Mouse (Mus musculus): ENCODE data around the gene Npff.

Npff gene

DNA sequence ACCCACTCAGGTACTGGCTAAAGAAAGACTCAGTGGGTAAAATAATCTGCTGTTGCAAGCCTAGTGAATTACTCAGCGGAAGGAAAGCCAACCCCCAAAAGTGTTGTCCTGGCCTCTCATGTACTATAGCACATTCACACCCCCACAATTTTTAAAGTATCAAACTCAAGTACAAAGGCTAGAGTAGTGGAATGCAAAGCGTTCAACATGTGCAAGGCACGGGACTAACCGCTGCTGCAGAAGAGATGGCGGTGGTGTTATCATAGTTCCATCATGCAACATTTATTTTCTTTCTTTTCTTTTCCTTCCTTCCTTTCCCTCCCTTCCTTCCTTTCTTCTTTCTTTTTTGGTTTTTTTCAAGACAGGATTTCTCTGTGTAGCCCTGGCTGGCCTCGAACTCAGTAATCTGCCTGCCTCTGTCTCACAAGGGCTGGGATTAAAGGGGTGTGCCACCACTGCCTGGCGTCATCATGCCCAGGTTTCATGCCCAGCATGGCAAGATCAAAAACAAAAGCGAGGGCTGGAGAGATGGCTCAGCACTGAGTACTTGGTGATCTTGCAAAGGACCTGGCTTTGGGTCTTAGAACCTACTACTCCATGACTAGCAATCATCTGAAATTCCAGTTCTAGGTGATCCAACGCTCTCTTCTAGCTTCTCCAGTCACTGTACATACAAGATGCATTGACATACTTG, 18.8 kb downstream of the Npff start:
- no peak for ATAC-seq (ENCODE audit: insufficient number of reproducible peaks, low FRiP score, low TSS enrichment)

DNA sequence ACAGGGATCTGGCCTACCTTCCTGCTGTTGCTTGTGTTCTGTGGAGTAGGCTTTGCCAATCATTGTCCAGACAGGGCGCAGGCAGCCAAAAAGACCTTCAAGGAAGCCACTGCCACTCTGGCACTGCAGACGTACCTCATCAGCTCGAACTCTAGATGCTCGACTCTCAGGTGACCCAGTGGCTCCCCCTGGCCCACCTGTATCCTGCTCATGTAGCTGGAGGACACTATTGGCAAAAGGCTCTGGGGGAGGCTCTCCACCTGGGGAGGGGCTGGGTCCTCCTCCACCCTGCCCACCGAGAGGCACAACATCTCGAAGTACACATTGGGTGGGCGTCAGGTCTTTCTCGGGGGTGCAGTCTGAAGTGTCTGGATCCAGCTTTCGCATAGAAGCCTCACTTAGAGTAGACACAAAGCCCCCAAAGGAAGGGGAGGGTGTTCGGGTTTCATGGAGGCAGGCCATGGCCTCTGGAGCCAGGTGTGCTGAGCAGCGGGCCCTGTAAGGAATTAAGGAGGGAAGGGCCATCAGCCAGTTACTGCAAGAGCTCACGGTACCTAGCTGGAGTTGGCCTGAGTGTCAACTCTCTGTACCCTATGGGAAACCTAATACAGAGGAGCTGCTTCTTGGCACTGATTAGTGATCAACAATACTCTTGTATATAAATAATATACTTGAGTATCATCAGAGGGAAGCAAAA, 19.5 kb downstream of the Npff start:
- ATAC-seq (ENCODE audit: insufficient number of reproducible peaks, low FRiP score, low TSS enrichment), result no peak

- no peak for ATAC-seq (ENCODE audit: insufficient number of reproducible peaks, low FRiP score, low TSS enrichment)
Observed at GRCm38 (mm10) chr15:102503924-102504782, 20.6 kb downstream of the Npff start.

GRCm38 (mm10) chr15:102503447-102503846, 21.3 kb downstream of the Npff start, which contains the start of gene Gm10337:
Gm10337 (plus strand) TSS chr15:102503722.
- no peak for ATAC-seq (ENCODE audit: insufficient number of reproducible peaks, low FRiP score, low TSS enrichment)

- no peak for ATAC-seq (ENCODE audit: insufficient number of reproducible peaks, low FRiP score, low TSS enrichment)
Observed at GRCm38 (mm10) chr15:102502254-102502840, 22.4 kb downstream of the Npff start.

GRCm38 (mm10) chr15:102501084-102501814, 23.5 kb downstream of the Npff start:
- no peak for ATAC-seq (ENCODE audit: insufficient number of reproducible peaks, low FRiP score, low TSS enrichment)

DNA sequence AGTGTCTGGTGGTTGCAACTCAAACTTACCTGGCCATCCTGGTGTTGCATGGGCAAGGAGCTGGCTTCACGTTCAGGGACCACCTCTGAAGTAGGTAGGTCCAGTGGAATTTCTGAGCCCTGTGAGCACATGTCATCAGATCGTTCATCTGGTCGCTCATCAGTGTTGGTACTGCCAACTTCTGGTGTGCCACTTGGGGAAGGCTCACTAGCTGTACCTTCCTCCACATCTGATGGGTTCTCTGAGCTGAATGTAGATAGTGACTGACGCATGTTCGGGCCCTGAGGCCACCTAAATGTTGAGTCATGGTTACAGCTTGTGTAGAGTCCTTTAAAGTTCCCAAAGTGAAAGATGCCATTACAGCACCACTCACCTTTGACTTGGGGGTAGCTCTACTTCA, 24.3 kb downstream of the Npff start:
- no peak for ATAC-seq (ENCODE audit: insufficient number of reproducible peaks, low FRiP score, low TSS enrichment)

- no peak for ATAC-seq (ENCODE audit: insufficient number of reproducible peaks, low FRiP score, low TSS enrichment)
Observed at GRCm38 (mm10) chr15:102499851-102500250, 24.9 kb downstream of the Npff start.

DNA sequence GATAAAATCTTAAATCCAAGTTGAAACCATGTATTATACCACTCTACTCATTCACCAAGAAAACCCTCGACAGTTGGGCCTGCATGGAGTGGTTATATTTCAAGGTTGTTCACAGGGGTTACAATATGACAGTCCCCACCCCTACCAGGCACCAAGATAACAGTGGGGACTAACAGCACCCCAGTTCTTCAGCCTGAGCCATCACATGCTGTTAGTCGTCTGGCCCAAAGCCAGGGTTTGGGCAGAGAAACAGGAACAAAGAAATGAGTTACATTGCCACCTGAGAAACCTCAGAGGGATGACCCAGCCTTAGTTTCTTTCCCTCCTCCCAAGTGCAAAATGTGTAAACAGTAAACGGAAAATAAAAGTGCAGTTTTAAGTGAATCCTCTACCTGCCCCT, 25.4 kb downstream of the Npff start:
- no peak for ATAC-seq (ENCODE audit: insufficient number of reproducible peaks, low FRiP score, low TSS enrichment)

DNA sequence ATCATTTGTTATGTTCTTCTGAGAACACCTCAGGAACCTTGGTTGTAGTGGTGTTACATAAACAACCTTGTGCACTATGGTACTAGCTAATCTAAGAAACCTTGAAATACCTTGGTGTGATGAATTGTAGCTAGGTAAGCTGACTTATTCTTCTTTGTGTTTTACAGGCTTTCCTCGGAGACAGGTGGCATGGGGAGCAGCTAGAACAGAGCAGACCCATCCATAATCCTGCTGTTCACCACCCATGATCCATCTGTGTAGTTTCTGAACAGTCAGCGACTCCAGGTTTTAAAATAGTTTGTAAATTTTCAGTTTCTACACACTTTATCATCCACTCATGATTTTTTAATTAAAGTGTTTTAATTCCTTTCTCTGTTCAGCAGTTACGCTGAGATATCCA, 26.4 kb downstream of the Npff start:
- no peak for ATAC-seq (ENCODE audit: insufficient number of reproducible peaks, low FRiP score, low TSS enrichment)

GRCm38 (mm10) chr15:102487664-102488063, 37.1 kb downstream of the Npff start:
- ATAC-seq (ENCODE audit: insufficient number of reproducible peaks, low FRiP score, low TSS enrichment), result no peak

- no peak for ATAC-seq (ENCODE audit: insufficient number of reproducible peaks, low FRiP score, low TSS enrichment)
Observed at GRCm38 (mm10) chr15:102485853-102486252, 38.9 kb downstream of the Npff start.

DNA sequence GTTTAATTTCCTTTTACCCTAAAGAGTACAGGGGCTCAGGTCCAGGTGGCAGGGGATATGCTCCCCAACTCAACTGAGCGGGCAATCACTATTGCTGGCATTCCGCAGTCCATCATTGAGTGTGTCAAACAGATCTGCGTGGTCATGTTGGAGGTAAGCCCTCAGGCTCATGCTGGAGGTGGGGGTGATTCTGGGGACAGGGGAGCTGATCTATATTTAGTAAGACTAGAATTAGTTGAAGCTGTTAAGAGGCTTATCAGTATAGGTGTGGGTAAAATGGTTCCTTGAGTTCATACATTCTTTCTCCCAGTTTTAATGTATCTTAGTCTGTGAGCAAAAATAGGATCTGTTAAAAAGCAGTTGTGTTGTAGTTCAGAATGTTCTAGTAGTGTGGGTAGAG, 41.6 kb downstream of the Npff start:
- ATAC-seq (ENCODE audit: insufficient number of reproducible peaks, low FRiP score, low TSS enrichment), result no peak

GRCm38 (mm10) chr15:102474520-102474919, 50.2 kb downstream of the Npff start:
- ATAC-seq (ENCODE audit: insufficient number of reproducible peaks, low FRiP score, low TSS enrichment), result no peak
